Mouse (Mus musculus): ENCODE measurements at regions not wholly inside any gene's neighbourhood (a gene's known extent, or its start where the extent isn't known, plus 50 kb on each side); places are given as distances from the start of the nearest gene placed in this dataset.
A peak's percentile ranks its signal among the peaks of the same experiment; 100 is the strongest.

GRCm38 (mm10) chr3:70097813-70098212 is 90.4 kb downstream of the Otol1 start:
- Histone ChIP-seq H3K9me3 (ENCODE audit: low read length) (no peaks in the 10 kb centered on the region), H3K27me3 (ENCODE audit: insufficient read depth, low read length) (no peaks in the 10 kb centered on the region; the same call in 1 of the 2 replicates), H3K4me1 (ENCODE audit: insufficient read depth, low read length) (no peaks in the 10 kb centered on the region), H3K4me2 (ENCODE audit: low read depth, low read length, poor library complexity, severe bottlenecking) (no peak overlapping the region), H3K36me3 (ENCODE audit: insufficient read depth, low read length) (no peaks in the 10 kb centered on the region), H3K4me3 (ENCODE audit: low read depth, low read length) (no peak overlapping the region), H3K9ac (replicated peaks; ENCODE audit: low read length, poor library complexity, severe bottlenecking) (no peak overlapping the region), H3K27ac (ENCODE audit: low read depth, low read length) (no peak overlapping the region)
- no peak for TF ChIP-seq CTCF (IDR thresholded peaks at IDR 0.05)
- WGBS: 34% methylated on average over 3 of the region's 3 CpGs
- DNase-seq (ENCODE audit: low spot score) (no peak), ATAC-seq (ENCODE audit: low FRiP score) (no peak)

DNA sequence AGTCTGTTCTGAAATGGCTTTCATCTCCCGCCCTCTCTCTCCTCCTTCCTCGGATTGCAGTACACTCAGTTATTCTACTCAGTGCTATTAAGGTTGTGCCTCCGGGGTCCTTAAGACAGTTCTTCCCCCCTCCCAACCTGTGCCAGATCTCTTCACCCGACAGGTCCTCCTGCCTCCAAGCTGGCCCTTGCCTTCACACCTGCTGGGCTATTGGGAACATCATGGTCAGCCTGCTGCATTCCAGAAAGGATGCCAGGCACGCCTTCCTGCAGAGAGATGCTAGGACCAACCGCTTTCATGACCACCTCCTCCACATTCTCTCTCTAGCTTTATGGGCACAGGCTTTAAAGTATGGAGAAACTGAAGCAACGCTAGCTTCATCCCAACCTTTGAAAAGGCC is 94.7 kb downstream of the Otol1 start:
- WGBS: 53% methylated on average over 7 of the region's 7 CpGs
- Histone ChIP-seq H3K36me3 (ENCODE audit: insufficient read depth, low read length) (no peaks in the 10 kb centered on the region), H3K4me1 (ENCODE audit: insufficient read depth, low read length) (no peaks in the 10 kb centered on the region), H3K27me3 (ENCODE audit: insufficient read depth, low read length) (no peaks in the 10 kb centered on the region; the same call in 1 of the 2 replicates), H3K27ac (ENCODE audit: low read depth, low read length) (no peak overlapping the region), H3K4me3 (ENCODE audit: low read depth, low read length) (no peak overlapping the region), H3K9ac (replicated peaks; ENCODE audit: low read length, poor library complexity, severe bottlenecking) (no peak overlapping the region), H3K4me2 (ENCODE audit: low read depth, low read length, poor library complexity, severe bottlenecking) (no peak overlapping the region), H3K9me3 (ENCODE audit: low read length) (no peaks in the 10 kb centered on the region)
- no peak for DNase-seq (ENCODE audit: low spot score)
- no peak for ATAC-seq (ENCODE audit: low FRiP score)
- no peak for TF ChIP-seq CTCF (IDR thresholded peaks at IDR 0.05)

DNA sequence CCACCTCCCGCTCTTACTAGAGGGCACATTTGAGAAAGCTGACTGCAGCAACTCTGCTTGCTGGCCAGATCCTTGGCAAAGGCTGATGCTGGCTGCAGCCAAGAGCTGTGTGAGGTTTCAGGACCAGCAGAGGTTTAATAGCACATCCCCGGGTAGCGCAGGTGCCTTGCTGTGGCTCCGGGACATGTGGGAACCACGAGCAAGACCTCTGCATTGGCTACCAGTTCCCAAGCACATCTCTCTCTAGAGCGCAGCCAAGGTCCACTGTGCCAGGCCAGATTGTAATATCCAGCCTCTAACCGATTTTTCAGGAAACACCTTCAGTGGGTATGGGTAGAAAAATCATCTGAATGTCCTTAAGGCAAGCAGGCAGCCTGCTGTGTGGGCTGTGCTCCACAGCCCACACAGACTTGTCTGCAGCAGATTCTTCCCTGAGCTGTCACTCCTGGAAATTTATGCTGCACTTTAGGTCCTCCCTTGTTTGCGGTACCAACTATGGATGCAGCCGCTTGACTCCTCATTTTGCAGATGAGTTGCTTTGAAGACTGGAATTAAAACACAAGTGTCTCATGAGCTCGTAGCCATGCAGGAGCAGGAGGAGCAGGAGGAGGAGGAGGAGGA is 95.3 kb downstream of the Otol1 start:
- ATAC-seq (ENCODE audit: low FRiP score): no peak

DNA sequence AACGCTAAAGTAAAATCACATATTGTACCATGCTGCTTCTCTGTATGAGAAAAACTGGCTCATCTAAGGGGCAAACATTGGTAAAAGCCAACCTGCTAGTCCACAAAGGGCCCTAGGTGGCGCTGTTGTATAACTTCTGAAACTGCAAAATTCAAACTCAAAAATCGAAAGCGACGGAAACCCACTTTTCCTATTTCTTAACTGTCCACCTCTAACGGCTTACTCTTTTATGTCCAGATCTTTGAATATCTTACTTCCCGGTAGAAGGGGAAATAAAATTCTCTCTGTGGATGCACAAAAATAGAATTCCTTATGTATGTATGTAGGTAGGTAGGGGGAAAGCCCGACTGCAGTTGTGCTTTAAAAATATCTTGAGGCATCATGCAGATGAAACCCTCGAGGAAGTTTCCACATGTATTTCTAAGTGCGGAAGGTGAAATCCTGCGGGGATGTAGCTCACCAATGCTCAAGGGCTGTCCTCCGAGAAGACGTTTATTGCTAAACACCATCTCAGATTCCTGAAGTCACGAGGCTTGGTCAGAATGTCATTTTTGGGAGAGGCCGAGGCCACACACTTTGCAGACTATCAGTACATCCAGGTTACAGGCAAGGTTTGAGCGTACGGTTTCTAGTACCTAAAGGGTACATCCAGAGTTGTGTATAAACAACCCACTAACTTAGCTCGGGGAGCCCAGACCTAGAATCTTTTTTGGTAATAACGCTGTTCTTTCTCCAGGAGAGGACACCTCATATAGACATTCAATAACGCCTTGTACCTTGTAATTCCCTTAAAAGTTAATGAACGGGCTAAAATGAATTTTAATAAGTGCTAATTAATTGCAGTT is 96.8 kb downstream of the Otol1 start:
- H3K27me3 ChIP-seq (ENCODE audit: insufficient read depth, low read length): no peaks in the 10 kb centered on the region; the same call in 1 of the 2 replicates
- peak overlapping the region; percentile 44 for H3K9ac ChIP-seq (replicated peaks; ENCODE audit: low read length, poor library complexity, severe bottlenecking)
- peak overlapping the region; percentile 67 for H3K4me2 ChIP-seq (ENCODE audit: low read depth, low read length, poor library complexity, severe bottlenecking)
- ATAC-seq (ENCODE audit: low FRiP score): peak; percentile 44
- peak; percentile 91 for DNase-seq (ENCODE audit: low spot score)
- no peaks in the 10 kb centered on the region for H3K4me1 ChIP-seq (ENCODE audit: insufficient read depth, low read length)
- no peaks in the 10 kb centered on the region for H3K36me3 ChIP-seq (ENCODE audit: insufficient read depth, low read length)
- 6% methylated on average over 21 of the region's 21 CpGs for WGBS
- peak overlapping the region; percentile 34 for H3K4me3 ChIP-seq (ENCODE audit: low read depth, low read length)
- H3K27ac ChIP-seq (ENCODE audit: low read depth, low read length): peak overlapping the region; percentile 26; the same call in 1 of the 2 replicates
- peak; percentile 90 for TF ChIP-seq CTCF (IDR thresholded peaks at IDR 0.05)
- H3K9me3 ChIP-seq (ENCODE audit: low read length): no peaks in the 10 kb centered on the region

More for the DNA sequence above, 95.3 kb downstream of the Otol1 start:
- H3K27ac ChIP-seq (ENCODE audit: low read depth, low read length): no peak overlapping the region
- H3K9ac ChIP-seq (replicated peaks; ENCODE audit: low read length, poor library complexity, severe bottlenecking): no peak overlapping the region
- TF ChIP-seq CTCF (IDR thresholded peaks at IDR 0.05): no peak
- H3K27me3 ChIP-seq (ENCODE audit: insufficient read depth, low read length): no peaks in the 10 kb centered on the region; the same call in 1 of the 2 replicates
- no peaks in the 10 kb centered on the region for H3K36me3 ChIP-seq (ENCODE audit: insufficient read depth, low read length)
- no peak for DNase-seq (ENCODE audit: low spot score)
- no peak overlapping the region for H3K4me2 ChIP-seq (ENCODE audit: low read depth, low read length, poor library complexity, severe bottlenecking)
- no peaks in the 10 kb centered on the region for H3K4me1 ChIP-seq (ENCODE audit: insufficient read depth, low read length)
- H3K9me3 ChIP-seq (ENCODE audit: low read length): no peaks in the 10 kb centered on the region
- no peak overlapping the region for H3K4me3 ChIP-seq (ENCODE audit: low read depth, low read length)
- 77% methylated on average over 10 of the region's 10 CpGs for WGBS

GRCm38 (mm10) chr3:70104828-70105399 is 97.5 kb downstream of the Otol1 start:
- Histone ChIP-seq H3K9me3 (ENCODE audit: low read length) (no peaks in the 10 kb centered on the region), H3K36me3 (ENCODE audit: insufficient read depth, low read length) (no peaks in the 10 kb centered on the region), H3K9ac (replicated peaks; ENCODE audit: low read length, poor library complexity, severe bottlenecking) (peak overlapping the region; percentile 44), H3K4me3 (ENCODE audit: low read depth, low read length) (peak overlapping the region; percentile 34), H3K27me3 (ENCODE audit: insufficient read depth, low read length) (no peaks in the 10 kb centered on the region; the same call in 1 of the 2 replicates), H3K27ac (ENCODE audit: low read depth, low read length) (0 out of 2 replicates have a peak overlapping the region, but pooled peaks have one; percentile 26), H3K4me1 (ENCODE audit: insufficient read depth, low read length) (no peaks in the 10 kb centered on the region), H3K4me2 (ENCODE audit: low read depth, low read length, poor library complexity, severe bottlenecking) (peak overlapping the region; percentile 67)
- 16% methylated on average over 7 of the region's 7 CpGs for WGBS
- peak; percentile 90 for DNase-seq (ENCODE audit: low spot score)
- TF ChIP-seq CTCF (IDR thresholded peaks at IDR 0.05): peak; percentile 91
- peak; percentile 66; the same call in 1 of the 2 replicates for ATAC-seq (ENCODE audit: low FRiP score)
